Mouse (Mus musculus): Measurements from ENCODE around the gene Pkig.
"Not testable (repeated sequence)": the region's sequence is repeated elsewhere in the genome, so short reads cannot be mapped to it uniquely, and the experiment has no call there.

Gene Pkig

GRCm38 (mm10) chr2:163642685-163643575 lies 15.3 kb upstream of the Pkig start:
- CTCF ChIA-PET = interaction anchor here (0.9 kb wide), 1 partner anchor 21 kb away, joined by 3 read pairs; no protein-coding TSS in a partner anchor

- CTCF ChIA-PET = interaction anchor here (0.6 to 0.9 kb wide), 2 partner anchors 21 to 53 kb away, joined by 3 read pairs; no protein-coding TSS in a partner anchor
These were observed 14.6 kb upstream of the Pkig start for GRCm38 (mm10) chr2:163643576-163643971.

GRCm38 (mm10) chr2:163644047-163644446 lies 14.1 kb upstream of the Pkig start:
- CTCF ChIA-PET = interaction anchor here (0.6 to 0.9 kb wide), 2 partner anchors 22 to 53 kb away, joined by 3 read pairs; no protein-coding TSS in a partner anchor

- CTCF ChIA-PET = interaction anchor here (0.5 to 1.9 kb wide), 3 partner anchors 12 to 63 kb away, joined by 3 to 6 read pairs (median 4); partner anchors contain the start of gene Pkig
These were observed 13.4 kb upstream of the Pkig start, which contains the start of gene Serinc3 for GRCm38 (mm10) chr2:163644575-163645385. Gene Serinc3, minus strand, starts transcription at chr2:163645131.

- CTCF ChIA-PET = interaction anchor here (0.5 to 1.9 kb wide), 3 partner anchors 11 to 62 kb away, joined by 3 to 6 read pairs (median 4); partner anchors contain the start of gene Pkig
These were observed 12.3 kb upstream of the Pkig start for GRCm38 (mm10) chr2:163645700-163646460.

GRCm38 (mm10) chr2:163646461-163647080 lies 11.6 kb upstream of the Pkig start:
- CTCF ChIA-PET = interaction anchor here (1.9 kb wide), 1 partner anchor 12 kb away, joined by 6 read pairs; the partner anchor contains the start of gene Pkig

- CTCF ChIA-PET = not testable (repeated sequence)
These were observed 2.5 kb upstream of the Pkig start for GRCm38 (mm10) chr2:163655699-163656098.

- CTCF ChIA-PET = interaction anchor here (0.7 to 1.7 kb wide), 3 partner anchors 12 to 20 kb away, joined by 3 to 6 read pairs (median 4); no protein-coding TSS in a partner anchor
These were observed 700 bp upstream of the Pkig start for GRCm38 (mm10) chr2:163657486-163657885.

- CTCF ChIA-PET = interaction anchor here (0.5 to 1.7 kb wide), 3 partner anchors 13 to 56 kb away, joined by 3 to 6 read pairs (median 4); no protein-coding TSS in a partner anchor
These were observed 755 bp downstream of the Pkig start for GRCm38 (mm10) chr2:163658941-163659340.

GRCm38 (mm10) chr2:163659431-163659830 lies 1.2 kb downstream of the Pkig start:
- CTCF ChIA-PET = interaction anchor here (1.0 to 1.7 kb wide), 2 partner anchors 13 to 57 kb away, joined by 4 to 6 read pairs; no protein-coding TSS in a partner anchor

- CTCF ChIA-PET = interaction anchor here (1.1 kb wide), 1 partner anchor 16 kb away, joined by 5 read pairs; no protein-coding TSS in a partner anchor
These were observed 2.0 kb downstream of the Pkig start for GRCm38 (mm10) chr2:163660103-163660701.

- CTCF ChIA-PET = interaction anchor here (1.1 kb wide), 1 partner anchor 15 kb away, joined by 5 read pairs; no protein-coding TSS in a partner anchor
These were observed 3.2 kb downstream of the Pkig start for GRCm38 (mm10) chr2:163661371-163661850.

- CTCF ChIA-PET = interaction anchor here (0.7 kb wide), 1 partner anchor 21 kb away, joined by 3 read pairs; no protein-coding TSS in a partner anchor
These were observed 3.9 kb downstream of the Pkig start for GRCm38 (mm10) chr2:163662076-163662475.

- CTCF ChIA-PET = interaction anchor here (0.7 kb wide), 1 partner anchor 22 kb away, joined by 3 read pairs; no protein-coding TSS in a partner anchor
These were observed 4.6 kb downstream of the Pkig start for GRCm38 (mm10) chr2:163662698-163663221.

- CTCF ChIA-PET = no interaction called here
These were observed 5.7 kb downstream of the Pkig start for GRCm38 (mm10) chr2:163663930-163664329.

- CTCF ChIA-PET = no interaction called here
These were observed 8.9 kb downstream of the Pkig start for GRCm38 (mm10) chr2:163667045-163667444.

GRCm38 (mm10) chr2:163670872-163671594 lies 12.8 kb downstream of the Pkig start:
- CTCF ChIA-PET = no interaction called here

GRCm38 (mm10) chr2:163674397-163674796 lies 16.2 kb downstream of the Pkig start:
- CTCF ChIA-PET = no interaction called here

All from spleen, embryonic (tissue).